Mouse (Mus musculus) limb, embryonic 14.5 days (tissue): ENCODE results near the gene Krtap9-3. TPM values are rescaled to one million over a fixed set of nuclear protein-coding genes. Genes with fewer than 3 reads are reported as not detected.

Experiments
- ATAC-seq: fragments of 200-750 bp; cut with Nextera tagmentation; 2 replicates; pipeline ENCODE4 v1.8.0; 2017; ENCODE audit warnings: low read depth, moderate number of reproducible peaks, moderate TSS enrichment; ENCODE audit not compliant: low FRiP score
- DNase-seq: peaks from one replicate; pipeline ENCODE4 v3.0.0-alpha.2; 2015; ENCODE audit warnings: low spot score
- H3K27ac ChIP-seq: fragments of 300-500 bp; sonication (generic); replicated peaks from 2 replicates; pipeline ENCODE4 v1.5.1; 2014; ENCODE audit warnings: low read depth, mild to moderate bottlenecking, low read length, moderate library complexity, mixed read lengths
- H3K27me3 ChIP-seq: fragments of 300-500 bp; sonication (generic); 2 replicates; pipeline ENCODE4 v1.6.1; 2014; ENCODE audit warnings: low read length, mixed read lengths; ENCODE audit not compliant: control insufficient read depth, insufficient read depth
- H3K36me3 ChIP-seq: fragments of 300-500 bp; sonication (generic); 2 replicates; pipeline ENCODE4 v1.6.1; 2014; ENCODE audit warnings: mild to moderate bottlenecking, low read length, moderate library complexity, mixed read lengths; ENCODE audit not compliant: control insufficient read depth, insufficient read depth
- H3K4me1 ChIP-seq: fragments of 300-500 bp; sonication (generic); 2 replicates; pipeline ENCODE4 v1.6.1; 2014; ENCODE audit warnings: antibody characterized with exemption, low read length, mixed read lengths; ENCODE audit not compliant: control insufficient read depth, insufficient read depth
- H3K4me2 ChIP-seq: fragments of 300-500 bp; sonication (generic); replicated peaks from 2 replicates; pipeline ENCODE4 v1.6.1; 2014; ENCODE audit warnings: low read depth, mild to moderate bottlenecking, low read length, moderate library complexity; ENCODE audit not compliant: severe bottlenecking
- H3K4me3 ChIP-seq: fragments of 300-500 bp; sonication (generic); replicated peaks from 2 replicates; pipeline ENCODE4 v1.5.1; 2014; ENCODE audit warnings: low read length
- H3K9ac ChIP-seq: fragments of 300-500 bp; sonication (generic); 2 replicates; pipeline ENCODE4 v1.6.1; 2014; ENCODE audit warnings: mild to moderate bottlenecking, low read depth, low read length, moderate library complexity; ENCODE audit not compliant: severe bottlenecking
- H3K9me3 ChIP-seq: fragments of 300-500 bp; sonication (generic); 2 replicates; pipeline ENCODE4 v1.6.1; 2016; ENCODE audit warnings: low read length; ENCODE audit not compliant: control insufficient read depth
- POLR2A ChIP-seq: fragments of 200-500 bp; IDR thresholded peaks from 2 replicates; pipeline ENCODE4 v1.8.0; 2012; ENCODE audit warnings: inconsistent platforms, mild to moderate bottlenecking, moderate library complexity, borderline replicate concordance; ENCODE audit not compliant: insufficient read depth, insufficient read length; ENCODE audit errors: extremely low read depth
- WGBS: fragments of 180-500 bp; shearing (Covaris S2); extraction: QIAGEN DNeasy Blood & Tissue Kit; methylation state at CpG from one replicate; pipeline ENCODE4 v1.1.7; 2014; 5-methylcytosine and 5-hydroxymethylcytosine counted together
- polyA plus RNA-seq, 2 experiments: library from polyadenylated mRNA; depleted of rRNA in 1 of 2; stranded (reverse) in 1 of 2; unstranded in 1 of 2; fragments of >200 nt; fragmentation: Nextera tagmentation in 1 of 2; extraction: Ambion mirVana in 1 of 2; gene quantifications; 2 replicates each; pipeline versions ENCODE4 v1.2.1 to v1.2.3; 2012 to 2014

Krtap9-3 gene
- polyA plus RNA-seq, 2 experiments: not detected

- Histone ChIP-seq H3K9ac (no peak overlapping the region), H3K27me3 (no peaks in the 10 kb centered on the region), H3K4me2 (no peak overlapping the region), H3K4me1 (no peaks in the 10 kb centered on the region), H3K27ac (no peak overlapping the region), H3K36me3 (no peaks in the 10 kb centered on the region), H3K9me3 (no peaks in the 10 kb centered on the region), H3K4me3 (no peak overlapping the region)
- 71% methylated on average over 4 of the region's 4 CpGs for WGBS
- ATAC-seq (no peak), DNase-seq (no peak)
- no peak for TF ChIP-seq POLR2A
Observed at GRCm38 (mm10) chr11:99573164-99573563, 24.7 kb downstream of the Krtap9-3 start.

- DNase-seq (no peak), ATAC-seq (no peak)
- WGBS: 62% methylated on average over 7 of the region's 7 CpGs
- TF ChIP-seq POLR2A: no peak
- Histone ChIP-seq H3K36me3 (no peaks in the 10 kb centered on the region), H3K9ac (no peak within 1 kb of the TSS), H3K27ac (no peak within 1 kb of the TSS), H3K4me3 (no peak within 1 kb of the TSS), H3K27me3 (no peaks in the 10 kb centered on the region), H3K9me3 (no peaks in the 10 kb centered on the region), H3K4me2 (no peak within 1 kb of the TSS), H3K4me1 (no peaks in the 10 kb centered on the region)
Observed at GRCm38 (mm10) chr11:99566530-99566929, 31.4 kb downstream of the Krtap9-3 start, which contains the start of gene Krtap3-1. Gene Krtap3-1, minus strand, starts transcription at chr11:99566630.

- no peaks in the 10 kb centered on the region for H3K4me1 ChIP-seq
- H3K9ac ChIP-seq: no peak overlapping the region
- no peak overlapping the region for H3K4me3 ChIP-seq
- DNase-seq (no peak), ATAC-seq (no peak)
- H3K36me3 ChIP-seq: no peaks in the 10 kb centered on the region
- H3K27ac ChIP-seq: no peak overlapping the region
- H3K27me3 ChIP-seq: no peaks in the 10 kb centered on the region
- TF ChIP-seq POLR2A: no peak
- 87% methylated on average over 6 of the region's 6 CpGs for WGBS
- H3K4me2 ChIP-seq: no peak overlapping the region
- H3K9me3 ChIP-seq: no peaks in the 10 kb centered on the region
Observed at GRCm38 (mm10) chr11:99562580-99562979, 35.3 kb downstream of the Krtap9-3 start.

GRCm38 (mm10) chr11:99559366-99559765, 38.5 kb downstream of the Krtap9-3 start, which contains the start of gene Gm11939:
Gene Gm11939, minus strand, starts transcription at chr11:99559466.
- Histone ChIP-seq H3K4me2 (no peak within 1 kb of the TSS), H3K36me3 (no peaks in the 10 kb centered on the region), H3K27ac (no peak within 1 kb of the TSS), H3K4me3 (no peak within 1 kb of the TSS), H3K9ac (no peak within 1 kb of the TSS), H3K4me1 (no peaks in the 10 kb centered on the region), H3K27me3 (no peaks in the 10 kb centered on the region), H3K9me3 (no peaks in the 10 kb centered on the region)
- TF ChIP-seq POLR2A: no peak
- DNase-seq (no peak), ATAC-seq (no peak)
- WGBS: 89% methylated on average over 9 of the region's 9 CpGs

GRCm38 (mm10) chr11:99557976-99558745, 39.7 kb downstream of the Krtap9-3 start:
- ATAC-seq (no peak), DNase-seq (no peak)
- no peaks in the 10 kb centered on the region for H3K4me1 ChIP-seq
- WGBS: 90% methylated on average over 3 of the region's 3 CpGs
- H3K9me3 ChIP-seq: no peaks in the 10 kb centered on the region
- H3K27ac ChIP-seq: no peak overlapping the region
- no peak overlapping the region for H3K9ac ChIP-seq
- no peak overlapping the region for H3K4me2 ChIP-seq
- H3K27me3 ChIP-seq: no peaks in the 10 kb centered on the region
- no peaks in the 10 kb centered on the region for H3K36me3 ChIP-seq
- no peak for TF ChIP-seq POLR2A
- no peak overlapping the region for H3K4me3 ChIP-seq
